Mouse (Mus musculus): Measurements from ENCODE around the gene Ubtd1.

Gene Ubtd1

DNA sequence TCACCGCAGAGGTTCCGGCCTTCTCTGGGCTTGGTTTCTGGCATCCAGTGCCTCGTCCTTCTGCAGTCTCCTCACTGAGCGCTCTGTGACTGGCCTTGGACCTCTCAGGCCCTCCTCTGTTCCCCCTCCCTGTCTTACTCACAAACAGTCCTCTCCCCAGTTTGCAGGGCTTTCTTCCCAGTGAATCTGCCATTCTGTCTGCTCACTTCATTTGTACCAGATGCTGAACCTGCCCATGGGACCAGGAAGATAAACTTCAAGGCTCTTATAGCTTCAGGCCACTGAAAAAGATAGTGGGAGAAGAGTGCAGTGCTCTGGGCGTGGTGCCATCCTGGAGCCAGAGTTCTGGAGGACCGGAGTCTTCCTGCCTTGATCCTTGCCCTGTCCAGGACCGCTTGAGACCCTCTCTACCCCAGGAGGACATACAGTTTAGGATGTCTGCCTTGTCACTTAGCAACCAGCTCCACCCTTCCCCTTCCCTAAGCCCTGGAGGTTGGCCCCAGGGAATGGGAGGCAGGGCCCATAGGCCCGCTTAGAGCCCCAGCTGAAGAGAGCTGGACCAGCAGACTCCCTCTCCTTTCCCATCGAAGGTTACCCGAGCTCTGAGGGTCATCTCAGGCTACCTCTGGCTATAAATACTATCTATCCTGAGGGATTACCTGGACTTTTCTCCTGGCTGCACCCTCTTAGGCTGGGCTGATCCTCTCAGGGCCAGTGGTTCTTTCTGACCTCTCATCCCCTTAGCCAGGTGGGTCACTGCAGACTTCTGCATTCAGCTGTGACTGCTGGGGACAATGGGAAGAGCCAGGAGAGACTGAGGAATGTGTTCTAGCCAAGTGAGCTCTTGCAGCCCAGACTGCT is 40.3 kb downstream of the Ubtd1 start:
- no peak for DNase-seq (ENCODE audit: low spot score in 2 of 2)

DNA sequence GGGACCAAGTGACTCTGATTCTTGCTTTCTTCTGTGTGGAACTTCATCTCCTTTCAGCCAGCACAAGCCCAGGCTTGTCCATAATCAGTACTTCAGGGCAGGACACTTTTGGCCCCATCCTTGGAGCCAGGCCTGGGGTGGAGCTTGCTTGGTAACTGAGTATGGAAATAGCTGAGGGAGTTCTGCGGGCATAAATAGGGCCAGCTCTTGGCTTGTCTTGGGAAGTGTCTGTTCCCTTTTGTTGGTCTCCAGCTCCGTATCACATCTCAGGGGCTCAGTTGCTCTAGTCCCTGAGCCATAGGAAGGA is 40.9 kb downstream of the Ubtd1 start:
- no peak for DNase-seq (ENCODE audit: low spot score in 2 of 2)

DNA sequence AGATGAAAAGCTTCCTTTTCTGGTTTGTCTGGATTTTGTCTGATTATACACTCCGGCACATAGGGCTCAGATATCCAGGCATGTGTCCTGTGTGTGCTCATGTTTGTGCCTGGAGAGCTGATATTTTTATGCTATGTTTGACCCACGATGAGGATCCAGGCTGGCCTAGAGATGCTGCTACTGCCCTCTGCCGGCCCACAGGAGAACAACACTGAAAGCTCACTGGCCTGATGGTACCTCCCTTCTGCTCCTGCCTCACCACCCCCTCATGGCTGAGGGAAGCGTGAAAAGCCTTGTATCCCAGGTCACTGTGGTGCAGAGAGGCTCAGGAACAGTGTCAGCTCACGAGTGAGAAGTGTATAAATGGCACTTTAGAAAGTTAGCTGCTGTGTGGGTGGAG is 44.6 kb downstream of the Ubtd1 start:
- DNase-seq (ENCODE audit: low spot score in 2 of 2): peak; percentile 48 to 78

DNA sequence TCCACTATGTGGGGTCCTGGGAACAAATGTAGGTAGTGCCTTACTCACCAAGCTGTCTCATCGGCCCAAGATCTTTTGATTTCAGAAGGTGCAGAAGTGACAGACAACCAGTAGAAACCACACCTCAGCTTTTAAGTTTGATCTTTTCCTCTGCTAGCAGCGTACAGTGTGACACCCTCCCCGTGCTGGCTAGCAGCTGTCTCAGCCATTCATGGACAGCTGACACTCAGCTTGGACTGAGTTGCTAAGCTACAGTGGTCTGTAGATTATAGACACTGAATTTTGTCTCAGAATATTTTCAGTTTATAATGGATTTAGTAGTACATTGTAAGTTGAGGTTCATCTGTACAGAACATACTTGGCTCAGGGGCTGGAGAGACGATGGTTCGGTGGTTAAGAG is 49.5 kb downstream of the Ubtd1 start:
- DNase-seq (ENCODE audit: low spot score in 2 of 2): no peak

DNA sequence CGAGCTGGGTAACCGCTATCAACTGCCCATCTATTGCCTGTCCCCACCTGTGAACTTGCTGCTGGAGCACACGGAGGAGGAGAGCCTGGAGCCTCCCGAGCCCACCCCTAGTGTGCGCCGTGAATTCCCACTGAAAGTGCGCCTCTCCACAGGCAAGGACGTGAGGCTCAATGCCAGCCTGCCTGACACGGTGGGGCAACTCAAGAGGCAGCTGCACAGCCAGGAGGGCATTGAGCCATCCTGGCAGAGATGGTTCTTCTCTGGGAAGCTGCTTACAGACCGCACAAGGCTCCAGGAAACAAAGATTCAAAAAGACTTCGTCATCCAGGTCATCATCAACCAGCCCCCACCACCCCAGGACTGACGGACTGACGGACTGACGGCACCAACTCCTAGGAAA is 52.0 kb downstream of the Ubtd1 start:
- no peak for DNase-seq (ENCODE audit: low spot score in 2 of 2)

GRCm38 (mm10) chr19:42034146-42034775 is 52.7 kb downstream of the Ubtd1 start:
- DNase-seq (ENCODE audit: low spot score in 2 of 2): no peak

DNA sequence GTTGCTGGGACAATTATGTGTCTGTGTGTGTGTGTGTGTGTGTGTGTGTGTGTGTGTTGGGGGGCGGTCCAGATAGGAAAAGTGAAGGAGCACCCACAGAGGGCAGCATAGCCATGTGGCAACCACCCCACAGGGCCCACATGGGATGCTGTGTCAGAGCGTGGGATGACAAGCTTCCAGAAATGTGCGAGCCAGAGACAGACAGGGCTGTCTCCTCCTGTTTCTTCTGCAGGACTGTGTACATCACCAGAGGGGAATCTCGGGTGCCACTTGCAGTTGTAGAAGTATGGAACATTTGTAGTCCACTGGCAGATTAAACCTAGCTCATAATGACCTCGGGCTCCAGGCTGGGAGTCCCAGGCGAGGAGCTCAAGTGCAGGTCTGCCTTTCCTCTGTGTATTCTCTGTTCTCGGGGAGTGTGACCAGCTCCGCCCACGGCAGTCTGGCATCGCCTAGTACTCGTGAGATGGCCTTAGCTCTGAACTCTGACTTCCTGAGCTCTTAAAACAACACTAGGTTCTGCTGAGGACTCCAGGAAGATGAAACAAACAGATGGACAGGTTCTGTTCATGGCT is 53.4 kb downstream of the Ubtd1 start:
- no peak for DNase-seq (ENCODE audit: low spot score in 2 of 2)

DNA sequence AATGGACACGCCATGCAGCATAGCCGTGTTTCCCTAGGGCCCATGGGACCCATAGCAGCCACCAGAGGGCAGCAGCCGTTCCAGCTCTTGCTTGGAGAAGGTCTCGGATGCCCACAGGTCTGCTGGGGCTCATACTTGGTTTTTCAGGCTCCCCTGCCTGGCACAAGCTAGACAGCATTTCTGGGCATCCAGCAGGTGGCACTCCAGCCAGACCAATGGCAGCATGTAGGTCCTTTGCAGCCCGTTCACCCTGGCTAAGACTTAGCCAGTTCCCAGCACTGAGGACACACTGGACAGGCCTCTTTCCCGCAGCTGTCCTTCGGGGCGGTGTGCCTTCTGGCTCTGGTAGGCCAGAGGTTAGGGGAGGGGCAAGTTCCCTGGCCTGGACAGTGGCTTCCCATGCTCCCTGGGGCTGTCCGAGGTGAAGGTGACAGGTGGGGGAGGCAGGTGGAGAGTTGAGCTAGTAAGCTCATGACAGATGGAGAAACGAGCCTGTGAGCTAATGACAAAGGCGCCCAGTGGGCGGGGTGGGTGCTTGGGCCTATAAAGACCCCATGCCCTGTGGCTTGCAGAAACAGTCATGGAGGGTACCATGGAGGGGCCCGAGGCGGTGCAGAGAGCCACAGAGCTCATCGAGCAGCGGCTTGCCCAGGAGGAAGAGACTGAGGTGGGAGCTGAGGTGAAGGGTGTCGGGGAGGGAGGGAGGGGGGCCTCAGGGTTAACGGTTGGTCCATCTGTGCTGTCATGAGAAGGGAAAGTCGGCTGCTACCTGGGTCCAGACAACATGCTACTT is 54.1 kb downstream of the Ubtd1 start, which contains the start of gene Ankrd2:
Gene Ankrd2, plus strand, starts transcription at position 545 of the 793 bp plus-strand sequence.
- DNase-seq (ENCODE audit: low spot score in 2 of 2): peak; percentile 73 to 76

GRCm38 (mm10) chr19:42036357-42036756 is 54.8 kb downstream of the Ubtd1 start:
- no peak for DNase-seq (ENCODE audit: low spot score in 2 of 2)

DNA sequence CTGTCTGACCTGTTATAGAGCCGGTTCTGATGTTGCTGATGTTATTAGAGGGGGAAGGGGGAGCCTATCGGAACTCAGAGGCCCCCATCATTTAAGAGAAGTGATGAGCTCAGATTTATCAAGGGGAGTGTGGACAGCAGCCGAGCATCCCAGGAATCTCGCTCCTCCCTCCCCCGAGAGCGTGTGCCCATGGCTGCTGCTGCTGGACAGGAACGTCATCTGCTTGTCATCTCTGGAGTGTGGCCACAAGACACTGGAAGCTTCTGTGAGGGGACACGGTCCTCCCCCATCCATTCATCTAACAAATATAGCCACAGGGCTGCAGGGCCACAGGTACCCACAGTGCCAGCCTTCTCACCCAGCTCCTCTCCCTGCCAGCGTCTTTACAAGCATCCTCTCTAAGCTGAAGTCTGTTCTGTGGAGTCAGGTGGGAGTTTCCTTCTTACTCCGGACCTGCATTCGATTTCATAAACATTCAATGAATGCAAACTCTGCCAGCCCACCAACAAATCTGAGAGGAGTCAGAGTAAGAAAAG is 55.7 kb downstream of the Ubtd1 start:
- no peak for DNase-seq (ENCODE audit: low spot score in 2 of 2)

- DNase-seq (ENCODE audit: low spot score in 2 of 2): no peak
Observed at GRCm38 (mm10) chr19:42038310-42038709, 56.7 kb downstream of the Ubtd1 start.

- no peak for DNase-seq (ENCODE audit: low spot score in 2 of 2)
Observed at GRCm38 (mm10) chr19:42043988-42044387, 62.4 kb downstream of the Ubtd1 start.

- peak; percentile 54 to 64 for DNase-seq (ENCODE audit: low spot score in 2 of 2)
Observed at GRCm38 (mm10) chr19:42045269-42046102, 63.9 kb downstream of the Ubtd1 start, which contains the start of gene Hoga1. Gene Hoga1, plus strand, starts transcription at chr19:42045610.

DNA sequence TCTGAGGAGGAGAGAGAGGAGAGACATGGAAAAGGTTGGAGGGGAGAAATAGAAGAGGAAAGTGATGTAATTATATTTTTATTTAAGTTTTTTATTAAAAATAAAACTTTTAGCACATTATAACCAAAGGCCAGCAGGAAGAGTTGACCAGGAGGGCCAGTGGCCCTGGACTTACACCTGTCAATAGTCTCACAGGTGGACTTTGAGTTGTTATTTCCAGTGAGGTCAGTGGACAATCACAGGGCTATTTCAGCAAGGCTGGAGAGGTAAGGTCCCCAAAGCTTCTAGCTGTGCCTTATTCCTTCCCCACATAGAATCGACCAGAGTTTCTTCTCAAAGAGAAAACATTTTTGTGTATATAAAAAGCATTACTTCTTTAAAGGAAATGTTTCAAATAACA is 68.7 kb downstream of the Ubtd1 start:
- no peak for DNase-seq (ENCODE audit: low spot score in 2 of 2)

GRCm38 (mm10) chr19:42051351-42051750 is 69.8 kb downstream of the Ubtd1 start:
- DNase-seq (ENCODE audit: low spot score in 2 of 2): no peak

DNA sequence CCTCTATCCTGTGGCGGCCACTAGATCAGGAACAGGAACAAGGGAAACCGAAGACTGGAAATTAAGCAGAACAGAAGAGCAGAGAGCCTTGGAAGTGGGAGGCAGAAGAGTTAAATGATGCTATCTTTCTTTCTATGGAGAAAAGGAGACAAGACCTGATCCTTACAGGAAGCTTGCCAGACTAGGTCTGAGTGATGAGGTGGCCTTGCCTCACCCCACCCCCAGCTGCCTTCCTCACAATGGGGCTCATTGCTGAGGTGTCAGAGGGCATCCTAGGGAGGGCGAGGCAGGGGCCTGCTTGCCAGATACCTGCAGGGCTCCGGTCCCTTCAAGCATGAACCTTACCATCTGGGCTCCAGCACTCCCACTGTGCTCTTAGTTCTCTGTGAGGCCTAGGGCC is 70.4 kb downstream of the Ubtd1 start, which contains the start of gene 4933411K16Rik:
Gene 4933411K16Rik, plus strand, starts transcription at position 301 of the 400 bp plus-strand sequence.
- no peak for DNase-seq (ENCODE audit: low spot score in 2 of 2)

- DNase-seq (ENCODE audit: low spot score in 2 of 2): no peak
Observed at GRCm38 (mm10) chr19:42054255-42054654, 72.7 kb downstream of the Ubtd1 start.

- DNase-seq (ENCODE audit: low spot score in 2 of 2): no peak
Observed at GRCm38 (mm10) chr19:42055881-42056280, 74.3 kb downstream of the Ubtd1 start.

DNA sequence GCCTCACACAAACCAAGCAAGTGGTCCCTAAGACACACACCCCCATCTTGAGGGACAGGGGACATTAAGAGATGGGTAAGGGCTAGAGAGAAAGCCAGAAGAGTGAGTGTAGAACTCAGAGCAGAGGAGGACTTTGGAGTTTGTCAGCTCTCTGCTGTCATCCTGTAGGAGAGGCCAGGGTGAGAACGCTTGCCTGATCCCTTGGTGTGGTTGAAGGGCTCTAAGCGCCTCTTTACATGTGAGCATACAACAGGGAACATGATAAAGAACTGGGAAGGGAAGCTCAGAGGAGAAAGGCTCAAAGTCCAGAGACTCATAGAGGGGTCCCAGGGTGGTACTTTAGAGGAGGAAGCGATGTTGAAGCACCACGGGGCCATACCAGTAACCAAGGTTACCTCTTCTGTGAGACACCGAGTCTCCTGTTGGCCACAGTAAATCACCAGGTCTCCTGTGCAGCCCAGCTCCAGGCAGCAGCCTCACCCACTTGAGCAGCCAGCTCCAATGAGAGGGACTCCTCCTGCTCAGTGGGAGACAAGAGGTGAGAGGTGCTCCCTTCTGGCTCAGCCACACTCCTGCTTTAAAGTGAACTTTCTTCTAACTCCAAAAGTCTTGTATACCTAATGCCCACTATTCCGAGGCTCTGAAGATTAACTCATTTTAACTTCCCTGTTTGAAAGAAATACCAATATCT is 75.3 kb downstream of the Ubtd1 start:
- no peak for DNase-seq (ENCODE audit: low spot score in 2 of 2)

DNA sequence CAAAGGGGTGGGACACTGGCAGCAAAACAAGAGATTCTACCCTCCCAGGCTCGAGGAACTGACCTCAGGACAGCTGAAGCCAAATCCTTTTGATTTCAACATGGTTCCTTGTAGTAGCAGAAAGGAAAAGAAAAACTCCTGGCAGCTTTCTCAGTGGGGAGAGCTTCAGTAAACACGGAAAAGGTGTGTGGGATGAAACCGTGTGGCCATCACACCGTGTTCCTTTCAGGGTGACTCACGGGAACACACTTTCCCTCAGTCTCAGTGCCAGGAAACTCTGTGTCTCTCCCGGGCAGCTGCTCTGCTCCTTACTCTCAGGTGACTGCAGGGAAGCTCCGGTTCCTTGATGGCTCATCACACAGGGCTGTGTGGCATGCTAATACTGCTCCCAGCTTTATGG is 76.9 kb downstream of the Ubtd1 start:
- DNase-seq (ENCODE audit: low spot score in 2 of 2): no peak

Measured in frontal cortex, postnatal 10 days (tissue).